Mouse (Mus musculus) testis, postnatal 14 days (tissue): ENCODE data around the gene Gm4778.
"Not testable (repeated sequence)": the region's sequence is repeated elsewhere in the genome, so short reads cannot be mapped to it uniquely, and the experiment has no call there.

Source experiments
- DNase-seq: peaks from one replicate; pipeline ENCODE4 v3.0.0; 2021; ENCODE audit warnings: low spot score

Gm4778 gene

DNA sequence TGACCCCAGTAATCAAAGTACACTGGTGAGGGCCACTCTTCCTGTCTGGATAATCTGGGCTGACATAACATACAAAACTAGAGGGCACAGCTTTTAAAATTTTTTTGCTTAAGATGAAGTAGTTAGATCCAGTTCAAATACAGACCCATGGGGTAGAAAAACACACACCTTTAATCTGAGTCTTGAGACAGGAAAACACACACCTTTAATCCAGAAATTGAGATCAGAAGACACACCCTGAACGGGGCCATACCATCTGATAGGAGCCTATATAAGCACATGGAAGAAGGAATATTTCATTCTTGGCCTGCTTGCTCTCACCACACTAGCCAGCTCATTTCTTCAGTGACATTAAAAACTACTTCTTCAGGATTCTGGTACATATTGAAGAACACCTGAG is at the start of gene Gm4778:
TSS of gene Gm4778 (plus strand) at position 301 of the 400 bp plus-strand sequence.
- DNase-seq: not testable (repeated sequence)

DNA sequence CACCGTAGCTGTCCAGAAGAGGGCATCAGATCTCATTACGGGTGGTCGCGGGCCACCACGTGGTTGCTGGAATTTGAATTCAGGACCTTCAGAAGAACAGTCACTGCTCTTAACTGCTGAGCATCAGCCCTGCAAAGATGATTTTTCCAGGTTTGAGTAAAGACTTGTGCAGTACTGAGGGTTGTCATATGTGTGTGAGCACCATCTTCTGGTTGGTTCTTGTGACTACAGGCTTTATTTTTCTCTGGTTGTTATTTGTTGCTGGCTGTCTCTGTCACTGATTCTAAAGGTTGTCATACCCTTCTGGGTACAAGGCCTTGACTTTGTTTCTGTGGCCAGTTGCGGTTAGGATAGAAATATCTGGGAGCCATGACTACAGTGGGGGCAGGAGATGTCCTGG is 3.2 kb upstream of the Gm4778 start:
- DNase-seq: no peak

DNA sequence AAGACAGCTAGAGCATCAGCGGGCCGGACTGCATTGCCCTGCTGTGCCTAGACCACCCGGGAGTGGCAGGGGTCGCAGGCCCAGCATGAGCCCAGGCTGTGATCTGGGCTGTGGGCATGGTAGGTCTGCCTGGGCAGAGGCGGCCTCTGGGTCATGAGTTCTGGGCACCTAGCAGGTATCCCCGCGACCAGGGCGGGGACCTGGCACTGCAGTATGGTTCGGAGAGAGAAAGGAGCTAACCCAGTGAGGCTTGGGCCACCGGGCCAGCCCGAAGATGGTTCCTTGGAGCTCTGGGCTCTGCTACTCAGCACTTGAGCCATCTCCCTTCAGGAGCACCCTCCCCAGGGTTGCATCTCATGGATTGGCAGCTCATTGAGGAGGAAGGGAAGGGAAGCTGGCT is 12.2 kb downstream of the Gm4778 start:
- DNase-seq: no peak

DNA sequence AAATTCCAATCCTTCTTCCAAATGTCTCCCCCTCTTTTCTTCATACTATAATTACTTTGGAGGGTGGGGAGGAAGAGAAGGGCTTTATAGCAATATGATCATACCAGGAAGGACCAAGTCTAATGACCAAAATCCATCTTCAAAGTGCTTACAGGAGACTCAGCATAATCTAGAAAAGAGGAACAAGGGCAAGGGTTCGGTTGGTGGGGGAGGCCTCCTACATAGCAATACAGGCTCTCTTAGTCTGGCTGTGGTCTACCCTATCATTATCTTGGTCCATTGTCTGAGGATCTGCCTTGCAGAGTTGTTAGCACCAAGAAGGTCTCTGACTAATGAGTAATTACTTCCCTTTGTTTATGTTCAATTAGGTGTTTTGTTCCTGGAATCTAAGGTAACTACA is 41.6 kb downstream of the Gm4778 start:
- no peak for DNase-seq

DNA sequence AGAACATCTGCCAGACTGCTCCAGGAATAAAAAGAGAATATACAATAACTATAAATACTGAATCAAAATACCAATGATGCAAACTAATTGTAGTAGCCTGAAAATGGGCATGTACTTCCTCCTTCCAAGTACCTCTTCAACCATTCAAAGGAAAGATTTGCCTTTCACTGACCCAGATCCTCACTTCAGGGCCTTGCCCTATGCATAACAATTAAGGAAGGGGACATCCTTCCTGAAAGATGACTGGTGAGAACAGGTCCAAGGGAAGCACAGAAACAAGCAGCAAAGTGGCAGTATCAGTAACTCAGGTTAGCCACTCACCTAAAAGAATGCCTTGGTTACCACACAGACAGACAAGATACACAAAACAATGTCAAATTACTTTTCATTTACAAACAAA is 43.1 kb downstream of the Gm4778 start:
- no peak for DNase-seq

DNA sequence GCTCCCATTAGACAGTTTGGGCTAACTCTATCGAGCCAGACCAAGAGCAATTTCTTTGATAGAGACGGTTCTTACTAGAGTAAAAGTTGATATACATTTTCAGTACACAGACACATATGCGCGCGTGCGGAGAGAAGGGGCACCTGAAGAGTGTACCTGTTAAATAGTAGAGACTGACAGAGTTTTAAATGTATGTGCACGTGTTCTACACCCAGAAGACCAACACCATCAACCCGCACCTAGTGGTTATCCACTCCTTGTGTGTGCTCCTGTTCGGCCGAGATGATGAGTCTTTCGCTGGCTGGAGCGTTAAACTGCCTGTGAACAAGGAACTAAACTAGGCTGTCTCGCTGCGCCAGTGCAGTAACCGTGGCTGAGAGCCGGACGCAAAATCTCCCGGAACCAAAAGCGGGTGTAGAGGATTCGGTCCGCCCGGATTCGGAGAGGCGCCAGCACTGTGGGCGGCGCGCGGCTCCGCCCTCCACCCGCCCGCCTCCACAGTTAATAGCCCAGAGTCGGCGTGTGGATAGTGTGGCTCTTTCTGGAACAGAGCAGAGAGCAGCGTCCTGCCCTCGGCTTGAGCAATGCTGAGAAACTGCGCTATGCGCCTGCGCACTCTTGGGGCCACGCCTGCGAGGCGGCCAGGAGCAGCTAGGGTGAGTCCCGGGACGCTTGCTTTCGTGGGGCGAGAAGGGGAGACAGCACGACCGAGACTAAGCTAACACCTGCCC is 46.0 kb downstream of the Gm4778 start, which contains the start of gene Them4:
TSS of gene Them4 (plus strand) at position 457 of the 731 bp plus-strand sequence.
- DNase-seq: peak; percentile 91

DNA sequence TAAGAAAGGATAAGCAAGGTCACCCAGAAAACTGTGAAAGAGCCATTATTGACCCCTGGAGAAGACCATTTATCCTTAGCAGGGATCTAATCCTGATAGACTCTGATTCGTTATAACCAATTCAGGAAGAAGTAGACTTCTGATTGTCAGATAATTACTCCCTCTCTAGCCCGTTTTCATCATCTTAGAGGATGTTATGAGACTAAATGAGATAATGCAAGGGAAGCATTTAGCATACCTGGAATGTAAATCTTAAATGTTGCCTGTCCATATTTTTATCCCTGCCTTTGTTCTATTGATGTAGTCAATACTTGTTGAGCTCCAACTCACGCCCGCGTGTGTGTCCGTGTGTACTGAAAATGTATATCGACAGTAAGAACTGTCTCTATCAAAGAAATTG is 46.7 kb downstream of the Gm4778 start:
- DNase-seq: no peak

DNA sequence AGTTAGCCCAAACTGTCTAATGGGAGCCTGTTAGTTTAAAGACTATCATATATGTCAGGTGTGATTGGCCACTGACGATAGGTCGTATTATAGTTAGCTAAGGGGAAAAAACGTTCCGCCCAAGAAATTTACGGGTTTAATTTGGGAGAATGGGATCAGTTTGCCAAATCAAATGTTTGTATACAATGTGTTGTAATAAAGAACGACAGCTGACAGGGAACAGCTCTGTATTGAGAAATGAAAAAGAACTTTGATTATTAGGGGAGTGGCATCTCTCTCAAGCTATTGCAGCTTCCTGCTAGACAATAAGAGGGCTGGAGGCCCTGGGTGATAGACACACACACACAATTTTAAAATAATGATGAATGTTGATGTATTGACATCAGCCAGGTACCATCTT is 47.1 kb downstream of the Gm4778 start:
- DNase-seq: no peak

DNA sequence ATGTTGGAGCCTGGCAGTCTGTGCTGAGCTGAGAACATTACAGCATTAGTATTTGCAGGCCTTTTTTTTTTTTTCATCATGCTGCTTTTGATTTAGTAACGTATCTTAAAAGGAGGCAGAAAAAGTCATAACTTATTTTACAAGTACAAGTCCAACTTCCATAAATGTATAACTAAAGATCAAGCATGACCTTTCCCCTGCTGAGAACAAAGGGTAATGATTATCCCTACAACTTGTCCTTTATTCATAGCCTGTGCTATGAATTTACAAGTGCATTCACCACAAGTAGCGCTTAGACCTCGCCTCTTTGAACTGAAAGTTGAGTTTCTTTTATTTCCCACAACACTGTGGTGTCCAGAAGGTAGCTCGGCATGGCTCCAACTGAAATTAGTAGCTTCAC is 47.5 kb downstream of the Gm4778 start:
- DNase-seq: no peak
